Mouse (Mus musculus) neural tube, embryonic 12.5 days (tissue): Measurements from ENCODE around the gene Srrt. TPM values are rescaled to one million over a fixed set of nuclear protein-coding genes. Genes with fewer than 3 reads are reported as not detected.

ENCODE experiments used
- ATAC-seq: fragments of 200-750 bp; cut with Nextera tagmentation; 2 replicates; pipeline ENCODE4 v1.8.0; 2017; ENCODE audit warnings: low read depth, mild to moderate bottlenecking, moderate TSS enrichment, moderate library complexity; ENCODE audit not compliant: low FRiP score
- H3K27ac ChIP-seq: fragments of 300-500 bp; sonication (generic); 2 replicates; pipeline ENCODE4 v1.5.1; 2016
- H3K27me3 ChIP-seq: fragments of 300-500 bp; sonication (generic); replicated peaks from 2 replicates; pipeline ENCODE4 v1.6.1; 2016; ENCODE audit warnings: mild to moderate bottlenecking
- H3K36me3 ChIP-seq: fragments of 300-500 bp; sonication (generic); 2 replicates; pipeline ENCODE4 v1.6.1; 2016; ENCODE audit warnings: mild to moderate bottlenecking
- H3K4me1 ChIP-seq: fragments of 300-500 bp; sonication (generic); 2 replicates; pipeline ENCODE4 v1.6.1; 2016
- H3K4me2 ChIP-seq: fragments of 300-500 bp; sonication (generic); replicated peaks from 2 replicates; pipeline ENCODE4 v1.6.1; 2016; ENCODE audit warnings: mild to moderate bottlenecking
- H3K4me3 ChIP-seq: fragments of 300-500 bp; sonication (generic); 2 replicates; pipeline ENCODE4 v1.5.1; 2016
- H3K9ac ChIP-seq: fragments of 300-500 bp; sonication (generic); 2 replicates; pipeline ENCODE4 v1.6.1; 2016; ENCODE audit warnings: mild to moderate bottlenecking
- H3K9me3 ChIP-seq: fragments of 300-500 bp; sonication (generic); 2 replicates; pipeline ENCODE4 v1.6.1; 2016; ENCODE audit warnings: mild to moderate bottlenecking
- WGBS: fragments of 180-500 bp; shearing (Covaris S2); methylation state at CpG from one replicate; pipeline ENCODE4 v1.1.7; 2016; 5-methylcytosine and 5-hydroxymethylcytosine counted together
- polyA plus RNA-seq: library from polyadenylated mRNA; unstranded; fragments of >200 nt; fragmentation: Nextera tagmentation; extraction: Ambion mirVana; gene quantifications from 2 replicates; pipeline ENCODE4 v1.2.1, GENCODE M21; 2016

The Srrt gene
- 155 and 167 TPM in 2 replicates for polyA plus RNA-seq

DNA sequence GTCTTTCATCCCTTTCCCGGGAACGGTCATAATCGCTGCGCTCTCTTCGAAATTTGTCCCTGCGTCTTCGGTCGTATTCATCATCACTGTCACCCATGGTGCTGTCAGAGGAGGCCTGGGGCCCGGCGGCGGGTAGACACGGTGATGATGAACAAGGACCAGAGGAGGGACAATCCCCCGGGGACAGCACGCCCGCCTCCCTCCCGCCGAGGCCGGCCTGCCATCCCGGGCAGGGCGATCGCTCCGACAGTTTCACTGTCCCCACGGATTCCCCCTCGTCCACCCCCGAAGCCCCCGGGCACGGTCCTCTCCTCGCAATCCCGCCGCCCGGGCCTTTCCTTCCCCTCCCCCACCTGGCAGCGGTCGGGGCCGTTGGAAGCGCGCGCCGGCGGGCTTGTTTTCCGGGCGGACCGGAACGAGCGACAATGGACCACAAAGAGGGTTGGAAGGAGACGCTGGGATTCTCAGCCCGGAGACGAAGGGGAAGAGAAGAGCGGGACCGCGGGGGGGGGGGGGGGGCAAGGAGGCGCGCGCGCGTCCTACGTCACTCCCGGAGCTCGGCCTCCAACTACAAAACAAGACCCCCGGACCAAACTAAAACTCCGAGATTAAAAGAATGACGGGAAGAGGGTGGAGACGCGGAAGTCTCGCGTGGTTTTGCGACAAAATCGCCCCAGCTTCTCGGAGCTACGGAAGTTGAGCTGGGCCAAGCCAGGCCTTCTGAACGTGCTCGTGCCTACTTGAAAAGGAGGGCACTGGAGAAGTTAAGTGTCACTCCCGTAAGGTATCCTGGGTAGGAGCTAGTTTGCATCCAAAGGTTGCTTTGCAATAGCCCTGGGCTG is at the start of gene Srrt:
Gene Srrt, minus strand, starts transcription at position 604 of the 842 bp plus-strand sequence.
- H3K36me3 ChIP-seq: peaks cover 41% of the 10 kb centered on the region

DNA sequence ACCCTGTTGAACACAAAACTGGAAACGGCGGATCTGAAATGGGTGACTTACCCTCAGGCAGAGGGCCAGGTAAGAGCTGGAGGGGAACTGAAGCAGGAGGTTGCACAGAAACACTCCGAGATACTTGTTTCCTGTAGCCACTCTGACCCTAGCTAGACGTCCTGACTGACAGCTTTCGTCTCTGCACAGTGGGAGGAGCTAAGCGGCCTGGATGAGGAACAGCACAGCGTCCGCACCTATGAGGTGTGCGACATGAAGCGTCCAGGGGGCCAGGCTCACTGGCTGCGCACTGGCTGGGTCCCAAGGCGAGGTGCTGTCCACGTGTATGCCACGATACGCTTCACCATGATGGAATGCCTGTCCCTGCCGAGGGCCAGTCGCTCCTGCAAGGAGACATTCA is 46.6 kb upstream of the Srrt start:
- H3K4me2 ChIP-seq: no peak overlapping the region
- H3K4me1 ChIP-seq: peaks cover 37% of the 10 kb centered on the region
- H3K27me3 ChIP-seq: no peaks in the 10 kb centered on the region; the same call in 1 of the 2 replicates
- no peak overlapping the region for H3K27ac ChIP-seq
- no peak overlapping the region for H3K4me3 ChIP-seq
- ATAC-seq: no peak
- 89% methylated on average over 17 of the region's 17 CpGs for WGBS
- H3K9me3 ChIP-seq: no peaks in the 10 kb centered on the region
- peaks cover 49% of the 10 kb centered on the region for H3K36me3 ChIP-seq
- H3K9ac ChIP-seq: no peak overlapping the region

More for the DNA sequence above, at the start of gene Srrt:
- H3K4me1 ChIP-seq: peaks cover 24% of the 10 kb centered on the region
- peak; percentile 89 for ATAC-seq
- peak within 1 kb of the TSS; percentile 87 for H3K27ac ChIP-seq
- peak within 1 kb of the TSS; percentile 75 for H3K4me2 ChIP-seq
- H3K27me3 ChIP-seq: no peaks in the 10 kb centered on the region
- peak within 1 kb of the TSS; percentile 66 for H3K4me3 ChIP-seq
- no peaks in the 10 kb centered on the region for H3K9me3 ChIP-seq
- peak within 1 kb of the TSS; percentile 81 for H3K9ac ChIP-seq
- under 1% methylated on average over 62 of the region's 72 CpGs for whole genome bisulfite sequencing

DNA sequence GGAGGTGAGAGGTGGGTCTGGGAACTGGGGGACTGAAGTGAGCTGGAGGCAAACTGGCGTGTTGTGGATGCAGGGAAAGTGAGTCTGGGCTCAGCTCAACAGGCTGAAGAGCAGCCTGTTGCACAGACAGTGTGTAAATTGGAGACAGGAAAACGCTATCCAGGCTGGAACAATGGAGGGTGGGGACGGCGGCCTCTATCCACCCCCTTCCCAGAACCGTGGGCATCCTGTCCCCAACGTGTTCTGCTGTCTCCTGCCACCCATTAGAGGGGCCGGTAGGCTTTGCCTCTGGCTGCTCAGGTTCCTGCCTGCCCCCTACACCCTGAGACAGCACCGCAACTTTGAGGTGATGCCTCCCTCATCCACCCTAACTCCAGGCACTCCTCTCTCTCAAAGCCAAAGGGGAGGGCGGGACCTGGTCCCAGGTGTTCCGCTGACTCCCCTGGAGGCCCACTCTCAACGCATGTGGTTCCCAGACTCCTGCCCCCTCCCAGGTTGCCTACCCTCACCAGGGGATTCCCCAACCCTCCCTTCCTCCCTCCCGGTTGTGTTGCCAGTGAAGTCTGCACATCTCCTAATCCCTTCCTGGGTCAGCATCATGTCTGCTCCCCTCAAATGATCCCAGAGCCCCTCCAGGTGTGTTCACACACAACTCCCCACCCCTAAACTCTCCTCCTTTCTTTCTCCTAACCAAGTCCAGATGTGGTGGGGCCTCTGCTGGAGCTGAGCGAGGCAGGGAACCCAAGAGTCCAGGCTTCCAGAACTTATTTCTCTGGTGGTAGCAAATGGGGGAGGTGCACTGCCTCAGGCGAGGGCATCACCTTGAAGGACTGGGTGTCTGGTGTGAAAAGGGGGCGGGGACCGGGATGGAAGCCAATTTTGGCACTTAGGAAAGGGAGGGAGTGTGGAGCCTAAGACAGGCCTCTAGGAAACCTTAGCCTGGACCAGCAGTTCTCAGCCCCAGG is 44.8 kb upstream of the Srrt start:
- 26% methylated on average over 16 of the region's 16 CpGs for WGBS
- H3K9me3 ChIP-seq: no peaks in the 10 kb centered on the region
- no peaks in the 10 kb centered on the region; the same call in 1 of the 2 replicates for H3K27me3 ChIP-seq
- peak overlapping the region; percentile 73 for H3K4me3 ChIP-seq
- H3K4me2 ChIP-seq: peak overlapping the region; percentile 91
- H3K27ac ChIP-seq: no peak overlapping the region
- ATAC-seq: no peak
- peaks cover 35% of the 10 kb centered on the region for H3K36me3 ChIP-seq
- H3K9ac ChIP-seq: peak overlapping the region; percentile 82
- peaks cover 51% of the 10 kb centered on the region for H3K4me1 ChIP-seq

DNA sequence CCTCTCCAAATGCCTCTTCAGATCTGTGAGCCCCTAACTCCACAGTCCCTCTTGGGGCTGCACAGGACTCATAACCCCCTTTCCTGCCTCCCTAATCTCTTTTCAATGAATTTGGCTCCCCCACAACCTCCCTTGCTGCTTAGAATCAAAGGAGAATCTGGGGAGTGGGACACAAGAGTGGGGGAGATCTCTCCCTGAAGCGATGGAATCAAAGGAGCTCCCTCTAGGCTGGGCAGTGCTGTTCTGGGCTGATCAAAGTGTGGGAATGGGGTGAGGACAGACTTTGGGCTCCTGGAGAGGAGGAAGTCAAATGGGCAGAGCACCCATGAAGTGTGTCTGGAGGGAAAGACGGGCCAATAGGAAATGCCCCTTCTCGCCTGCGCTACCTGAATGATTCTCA is 43.9 kb upstream of the Srrt start:
- ATAC-seq: no peak
- peaks cover 51% of the 10 kb centered on the region for H3K4me1 ChIP-seq
- peaks cover 28% of the 10 kb centered on the region for H3K36me3 ChIP-seq
- peak overlapping the region; percentile 91 for H3K4me2 ChIP-seq
- WGBS: 9% methylated on average over 4 of the region's 4 CpGs
- H3K4me3 ChIP-seq: peak overlapping the region; percentile 73
- H3K27ac ChIP-seq: no peak overlapping the region
- peak overlapping the region; percentile 82 for H3K9ac ChIP-seq
- no peaks in the 10 kb centered on the region; the same call in 1 of the 2 replicates for H3K27me3 ChIP-seq
- no peaks in the 10 kb centered on the region for H3K9me3 ChIP-seq

DNA sequence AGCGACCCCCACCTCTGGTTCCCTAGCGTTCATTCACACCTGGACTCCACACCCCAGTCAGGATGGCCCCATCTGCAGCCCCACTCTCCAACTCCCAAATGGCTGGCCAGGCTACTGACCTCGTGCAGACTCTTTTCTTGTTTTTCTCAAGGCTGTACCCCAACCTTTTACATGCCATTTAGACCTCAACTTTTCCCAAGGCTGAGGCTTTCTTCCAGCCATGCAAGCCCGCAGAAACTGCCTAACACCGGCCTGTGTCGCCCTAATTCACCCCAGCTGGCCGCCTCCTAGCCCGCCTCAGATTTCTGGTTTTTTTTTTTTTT is 43.5 kb upstream of the Srrt start:
- peak overlapping the region; percentile 32; the same call in 1 of the 2 replicates for H3K27ac ChIP-seq
- H3K36me3 ChIP-seq: peaks cover 24% of the 10 kb centered on the region
- under 1% methylated on average over 8 of the region's 8 CpGs for WGBS
- H3K4me3 ChIP-seq: peak overlapping the region; percentile 73
- peak overlapping the region; percentile 91 for H3K4me2 ChIP-seq
- H3K9ac ChIP-seq: peak overlapping the region; percentile 82
- H3K4me1 ChIP-seq: peaks cover 51% of the 10 kb centered on the region
- ATAC-seq: no peak
- H3K27me3 ChIP-seq: no peaks in the 10 kb centered on the region; the same call in 1 of the 2 replicates
- H3K9me3 ChIP-seq: no peaks in the 10 kb centered on the region

DNA sequence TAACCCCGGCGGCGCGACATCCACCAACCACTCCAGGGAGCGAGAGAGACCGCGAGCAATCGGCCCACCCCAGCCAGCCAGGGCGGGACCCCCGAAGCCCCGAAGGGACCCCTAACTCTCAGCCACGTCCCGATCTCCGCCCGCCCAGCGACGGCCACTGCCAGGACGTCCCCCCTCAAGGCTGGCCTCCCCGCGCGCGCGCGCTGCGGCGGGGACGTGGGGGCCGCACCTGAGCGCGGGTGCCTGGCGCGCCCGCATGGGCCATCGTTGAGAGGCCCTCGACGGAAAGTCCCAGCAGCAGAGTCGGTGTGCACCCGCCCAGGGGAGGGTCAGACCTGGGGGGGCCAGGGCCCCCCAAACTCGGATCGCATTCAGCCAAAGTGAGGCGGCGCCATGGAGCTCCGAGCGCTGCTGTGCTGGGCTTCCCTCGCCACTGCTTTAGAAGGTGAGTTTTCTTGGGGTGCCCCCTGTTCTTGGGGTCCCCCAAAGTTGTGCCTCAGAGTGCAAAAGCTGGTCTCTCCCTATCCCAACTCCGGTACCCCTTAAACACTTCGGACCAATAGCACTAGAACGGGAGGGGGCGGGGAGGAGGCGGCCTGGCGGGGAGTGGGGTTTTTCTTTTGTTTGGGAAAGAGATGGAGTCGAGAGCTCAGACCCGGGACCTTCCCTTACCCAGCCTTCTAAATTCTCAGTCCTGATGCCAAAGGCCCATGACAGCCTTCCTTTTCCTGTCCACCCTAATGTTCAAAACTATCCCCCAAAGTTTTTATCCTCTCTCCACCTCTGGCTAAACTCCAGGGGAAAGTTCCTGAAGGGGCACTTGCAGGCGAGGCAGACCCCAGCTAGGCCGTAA is 43.0 kb upstream of the Srrt start:
- H3K9me3 ChIP-seq: no peaks in the 10 kb centered on the region
- H3K27ac ChIP-seq: peak overlapping the region; percentile 32
- H3K9ac ChIP-seq: peak overlapping the region; percentile 82
- H3K36me3 ChIP-seq: peaks cover 21% of the 10 kb centered on the region
- H3K4me1 ChIP-seq: peaks cover 54% of the 10 kb centered on the region
- H3K27me3 ChIP-seq: no peaks in the 10 kb centered on the region; the same call in 1 of the 2 replicates
- ATAC-seq: peak; percentile 58
- peak overlapping the region; percentile 91 for H3K4me2 ChIP-seq
- peak overlapping the region; percentile 73 for H3K4me3 ChIP-seq
- WGBS: under 1% methylated on average over 54 of the region's 55 CpGs

DNA sequence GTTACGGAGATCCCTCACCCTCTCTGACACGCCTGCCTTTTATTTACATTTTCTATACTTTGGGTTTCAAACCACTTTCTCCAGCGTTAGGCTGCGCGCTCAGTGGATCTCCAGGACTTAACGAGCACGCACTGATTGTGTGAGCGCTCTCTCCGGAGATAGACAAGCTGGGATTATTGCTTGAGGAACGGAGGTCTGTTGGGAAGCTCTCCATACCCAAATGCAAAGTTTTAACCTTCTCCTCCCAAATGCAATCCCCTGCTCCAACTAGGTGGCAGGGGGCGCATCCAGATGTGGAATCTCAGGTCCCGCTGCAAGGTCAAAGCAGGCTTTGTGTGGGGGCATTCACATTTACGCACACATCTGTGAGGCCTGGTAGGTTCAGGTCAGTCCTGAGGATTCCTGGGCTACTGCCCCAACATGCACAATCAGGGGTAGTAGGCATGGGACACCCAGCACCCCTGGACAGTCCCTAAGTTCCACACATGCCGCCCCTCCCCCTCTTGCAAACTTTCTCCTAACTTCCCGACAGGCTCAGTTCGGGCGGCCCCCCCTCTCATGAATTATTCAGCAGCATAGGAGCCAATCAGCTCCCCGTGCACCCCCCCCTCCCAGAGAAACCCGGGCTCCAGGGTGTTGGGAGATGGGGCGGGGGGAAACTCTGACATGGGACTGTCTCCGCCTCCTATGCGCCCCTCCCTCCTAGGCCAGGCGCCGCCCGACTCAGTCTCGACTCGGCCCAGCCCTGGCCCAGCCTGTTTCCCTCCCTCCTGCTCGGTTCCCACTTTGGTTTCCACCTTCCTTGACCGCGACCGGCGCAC is 42.1 kb upstream of the Srrt start, which contains the start of gene Ephb4:
Gene Ephb4, plus strand, starts transcription at position 726 of the 821 bp plus-strand sequence.
- peaks cover 55% of the 10 kb centered on the region for H3K4me1 ChIP-seq
- 1% methylated on average over 26 of the region's 32 CpGs for WGBS
- H3K36me3 ChIP-seq: peaks cover 12% of the 10 kb centered on the region
- peak within 1 kb of the TSS; percentile 91 for H3K4me2 ChIP-seq
- H3K27ac ChIP-seq: peak within 1 kb of the TSS; percentile 32
- peak within 1 kb of the TSS; percentile 82 for H3K9ac ChIP-seq
- peak; percentile 91 for ATAC-seq
- H3K9me3 ChIP-seq: no peaks in the 10 kb centered on the region
- H3K4me3 ChIP-seq: peak within 1 kb of the TSS; percentile 73
- H3K27me3 ChIP-seq: no peaks in the 10 kb centered on the region; the same call in 1 of the 2 replicates

DNA sequence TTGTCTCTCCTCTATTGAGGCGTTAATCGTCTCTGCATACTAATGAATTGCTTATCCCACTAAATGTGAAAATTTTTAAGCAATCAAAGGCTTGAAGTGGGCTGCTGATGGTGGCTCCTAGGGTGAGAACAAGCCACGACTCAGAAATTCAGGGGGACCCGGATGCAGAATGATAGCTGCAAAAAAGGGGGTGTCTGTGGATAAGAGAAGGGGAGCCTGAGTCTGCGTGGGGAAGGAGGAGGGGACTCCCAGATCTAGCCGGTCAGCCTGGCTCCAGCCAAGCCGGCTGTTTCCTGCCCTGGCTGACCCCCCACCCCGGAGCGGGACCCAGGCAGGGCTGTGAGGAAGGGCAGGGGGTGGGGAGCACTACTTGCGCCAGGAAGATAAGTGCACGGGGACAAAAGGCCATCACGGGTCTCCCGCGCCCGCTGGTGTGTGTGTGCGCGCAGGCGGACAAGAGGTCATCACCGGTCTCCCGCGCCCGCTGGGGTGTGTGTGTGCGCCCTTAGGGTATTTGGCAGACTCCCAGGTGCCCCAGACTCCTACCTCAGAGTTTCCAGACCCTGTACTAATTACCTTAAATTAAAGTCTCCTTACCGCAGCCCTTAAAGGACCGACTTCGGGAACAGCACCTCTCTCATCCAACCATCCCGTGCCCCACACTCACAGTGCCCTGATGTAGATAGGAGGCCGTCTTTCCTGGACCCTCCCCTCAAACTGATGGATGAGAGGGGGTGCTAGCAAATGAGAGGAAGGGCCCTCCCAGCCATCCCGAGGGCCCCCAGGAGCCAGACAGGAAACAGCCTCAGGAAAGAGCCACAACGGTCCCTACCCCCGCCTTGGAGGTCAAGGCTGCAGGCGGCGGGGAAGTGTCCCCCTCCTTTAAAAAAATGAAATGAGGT is 41.3 kb upstream of the Srrt start:
- ATAC-seq: 0 out of 2 replicates have a peak, but pooled peaks have one; percentile 22
- Histone ChIP-seq H3K4me3 (peak overlapping the region; percentile 73), H3K27ac (no peak overlapping the region), H3K9ac (peak overlapping the region; percentile 51), H3K36me3 (peaks cover 4% of the 10 kb centered on the region; the same call in 1 of the 2 replicates), H3K9me3 (0 out of 2 replicates have a peak, but pooled peaks cover 3% of the 10 kb centered on the region), H3K4me2 (peak overlapping the region; percentile 91), H3K4me1 (peaks cover 55% of the 10 kb centered on the region), H3K27me3 (no peaks in the 10 kb centered on the region; the same call in 1 of the 2 replicates)
- whole genome bisulfite sequencing: under 1% methylated on average over 33 of the region's 33 CpGs

DNA sequence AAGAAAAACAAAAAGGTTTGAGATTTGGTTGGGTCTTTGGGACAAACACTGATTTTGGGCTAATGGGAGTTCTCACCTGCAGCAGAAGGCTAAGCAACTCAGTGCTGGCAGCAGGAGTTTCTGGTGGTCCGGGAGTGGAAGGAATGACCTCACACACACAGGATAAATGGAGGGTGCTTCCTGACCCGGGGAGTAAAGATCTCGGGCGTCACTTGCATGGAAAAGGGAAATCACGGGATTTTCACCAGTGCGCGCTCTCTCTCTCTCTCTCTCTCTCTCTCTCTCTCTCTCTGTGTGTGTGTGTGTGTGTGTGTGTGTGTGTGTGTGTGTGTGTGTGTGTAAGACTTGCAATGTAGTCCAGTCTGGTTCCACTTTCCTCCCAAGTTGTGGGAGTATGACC is 40.4 kb upstream of the Srrt start:
- Histone ChIP-seq H3K36me3 (no peaks in the 10 kb centered on the region), H3K9ac (no peak overlapping the region), H3K27ac (no peak overlapping the region), H3K4me2 (peak overlapping the region; percentile 91), H3K4me3 (0 out of 2 replicates have a peak overlapping the region, but pooled peaks have one; percentile 73), H3K4me1 (peaks cover 55% of the 10 kb centered on the region), H3K9me3 (0 out of 2 replicates have a peak, but pooled peaks cover 3% of the 10 kb centered on the region), H3K27me3 (no peaks in the 10 kb centered on the region; the same call in 1 of the 2 replicates)
- no peak for ATAC-seq
- WGBS: 16% methylated on average over 7 of the region's 7 CpGs

DNA sequence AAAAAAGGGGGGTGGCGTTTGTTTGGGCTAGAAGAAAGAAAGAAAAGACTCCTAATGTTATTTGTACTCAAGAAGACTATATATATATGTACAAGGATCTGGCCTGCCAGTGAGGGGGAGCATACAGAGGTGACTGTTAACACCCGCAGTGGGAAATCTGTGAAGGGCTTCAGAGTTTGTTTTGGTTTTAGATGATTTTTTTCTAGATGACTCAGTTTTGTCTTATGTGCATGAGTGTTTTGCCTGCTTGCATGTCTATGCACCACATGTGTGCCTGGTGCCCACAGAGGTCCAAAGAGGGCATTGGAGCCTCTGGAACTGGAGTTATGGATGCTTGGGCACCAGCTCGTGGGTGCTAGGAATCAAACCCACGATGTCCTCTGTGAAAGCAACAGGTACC is 39.5 kb upstream of the Srrt start:
- H3K4me1 ChIP-seq: peaks cover 46% of the 10 kb centered on the region
- ATAC-seq: no peak
- WGBS: 85% methylated on average over 4 of the region's 4 CpGs

More for the DNA sequence above, 39.5 kb upstream of the Srrt start:
- Histone ChIP-seq H3K27me3 (no peaks in the 10 kb centered on the region; the same call in 1 of the 2 replicates), H3K4me2 (no peak overlapping the region), H3K36me3 (no peaks in the 10 kb centered on the region), H3K9ac (no peak overlapping the region), H3K4me3 (no peak overlapping the region), H3K27ac (no peak overlapping the region), H3K9me3 (0 out of 2 replicates have a peak, but pooled peaks cover 3% of the 10 kb centered on the region)
